In the genomic region with DNA sequence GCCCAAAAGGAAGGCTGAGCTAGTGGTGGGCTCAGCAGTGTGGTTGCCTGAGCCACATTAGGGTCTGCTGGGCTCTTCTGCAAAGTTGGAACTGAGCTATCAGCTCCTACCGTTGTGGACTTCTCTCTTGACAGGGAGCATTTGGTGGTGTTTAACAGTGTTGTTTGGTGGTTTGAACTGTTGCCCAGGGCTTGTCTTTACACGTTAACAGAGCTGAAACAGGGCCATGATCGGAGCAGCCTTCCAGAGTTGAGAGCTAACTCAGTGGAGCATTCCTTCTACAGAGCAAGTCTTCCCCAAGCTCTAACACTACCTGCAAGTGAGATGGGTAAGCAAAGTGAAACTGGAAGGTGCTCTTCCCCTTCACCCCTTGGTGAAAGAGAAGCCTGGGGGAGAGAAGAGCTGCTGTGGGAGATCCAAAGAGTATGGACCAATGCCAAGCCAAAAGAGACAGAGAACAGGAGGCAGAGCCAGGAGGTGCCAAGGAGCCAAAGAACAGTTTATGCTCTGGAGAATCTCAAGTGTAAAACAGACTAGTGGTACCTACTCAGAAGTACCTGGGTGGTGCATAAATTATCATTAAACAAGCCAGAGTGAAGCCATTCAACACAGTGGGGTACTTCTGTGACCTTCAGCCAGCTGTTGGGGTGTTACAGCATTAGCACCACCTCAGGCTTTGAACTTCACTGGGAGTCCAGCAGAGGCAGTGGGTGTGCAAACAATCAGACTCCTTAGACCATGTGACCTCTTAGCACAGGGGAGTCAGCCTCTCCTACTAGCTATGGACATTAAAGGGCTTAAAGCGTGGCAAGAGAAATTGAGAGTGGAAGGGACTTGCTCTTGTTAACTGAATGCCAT, we compare ENCODE assay signal across 10 mouse cellular contexts.
A peak's percentile ranks its signal among the peaks of the same experiment; 100 is the strongest.
DNase-seq lines count a peak whose midpoint lies in the region; ATAC-seq lines count a peak whose summit lies in the region.
"Had no signal": no experiment of that assay in that cellular context is flagged by ENCODE, and none has a peak within 500 bp of the region (broad histone marks: within the 10 kb centered on the region; RNA-seq: fewer than 3 reads in every experiment).

No protein-coding gene starts in this region.

- DNase-seq in kidney, adult 11 months, result peak; percentile 8
- DNase-seq in ES-CJ7 (ENCODE audit: low read depth, low spot score), result peak; percentile 60
- peak; percentile 42 for DNase-seq in NIH3T3 (ENCODE audit: low read depth)
- DNase-seq in kidney, postnatal 14 days, result peak; percentile 9
- DNase-seq in urinary bladder, postnatal 4 days (ENCODE audit: low spot score in 2 of 2), result no peak
- no peak for DNase-seq in spleen, postnatal 36 days (ENCODE audit: low spot score in 2 of 2)
- DNase-seq: thymus, postnatal 4 days had no signal

- H3K4me2 ChIP-seq in kidney, embryonic 14.5 days (replicated peaks; ENCODE audit: low read depth, low read length), result no peak overlapping the region

- H3K9ac ChIP-seq in kidney, embryonic 14.5 days (ENCODE audit: low read depth, low read length), result no peak overlapping the region

- H3K4me1 ChIP-seq in kidney, embryonic 14.5 days (ENCODE audit: control insufficient read depth, insufficient read depth, low read length), result no peaks in the 10 kb centered on the region

- ATAC-seq in kidney, embryonic 14.5 days (ENCODE audit: low FRiP score, low TSS enrichment), result no peak
- ATAC-seq: Patski had no signal

- H3K36me3 ChIP-seq in kidney, embryonic 14.5 days (ENCODE audit: control insufficient read depth, insufficient read depth, low read length), result no peaks in the 10 kb centered on the region

- H3K27me3 ChIP-seq in kidney, embryonic 14.5 days (ENCODE audit: control insufficient read depth, insufficient read depth, low read length), result no peaks in the 10 kb centered on the region
- H3K27me3 ChIP-seq: Patski had no signal

- no peak overlapping the region for H3K27ac ChIP-seq in kidney, embryonic 14.5 days (ENCODE audit: low read depth, low read length)
- H3K27ac ChIP-seq: midbrain, embryonic 10.5 days had no signal

- WGBS in kidney, embryonic 14.5 days, result 78% methylated on average over 4 of the region's 4 CpGs

- H3K9me3 ChIP-seq in kidney, embryonic 14.5 days (ENCODE audit: control insufficient read depth, low read length), result no peaks in the 10 kb centered on the region
- H3K9me3 ChIP-seq: midbrain, embryonic 10.5 days had no signal

- H3K4me3 ChIP-seq in kidney, embryonic 14.5 days (ENCODE audit: low read length), result no peak overlapping the region
- H3K4me3 ChIP-seq: midbrain, embryonic 10.5 days had no signal

Comparison
In these comparisons a context has a peak if more than half of its experiments do, and no peak if none do; other contexts are left out.
1. DNase-seq: peak in kidney, adult 11 months (single experiment), ES-CJ7 (single experiment), NIH3T3 (single experiment) and kidney, postnatal 14 days (single experiment); none in urinary bladder, postnatal 4 days (0 of 2) and spleen, postnatal 36 days (0 of 2).